Mouse (Mus musculus) cortical plate, adult 2 months (tissue): Measurements from ENCODE around the gene Arid2.

ENCODE experiments used
- CTCF ChIP-seq: fragments of 200-500 bp; IDR thresholded peaks from 2 replicates; pipeline ENCODE4 v1.5.1; 2011; ENCODE audit warnings: mild to moderate bottlenecking, control low read depth, low read length; ENCODE audit not compliant: insufficient read depth; ENCODE audit errors: extremely low read depth
- POLR2A ChIP-seq: fragments of 200-500 bp; IDR thresholded peaks from 2 replicates; pipeline ENCODE4 v1.6.1; 2011; ENCODE audit warnings: mild to moderate bottlenecking, low read length, control low read depth; ENCODE audit not compliant: insufficient read depth; ENCODE audit errors: extremely low read depth

- TF ChIP-seq CTCF: no peak
- TF ChIP-seq POLR2A: no peak; the same call in 1 of the 2 replicates
Observed at GRCm38 (mm10) chr15:96286935-96287292, 404 bp upstream of the Arid2 start.
